In genomic region chr13:46006211-46007102, GRCm38 (mm10) we compare ENCODE assay signal across 8 mouse cellular contexts. TPM values are rescaled to one million over a fixed set of nuclear protein-coding genes. Genes with fewer than 3 reads are reported as not detected.
A peak's percentile ranks its signal among the peaks of the same experiment; 100 is the strongest.
DNase-seq lines count a peak whose midpoint lies in the region; ATAC-seq and TF ChIP-seq lines count a peak whose summit lies in the region.

No protein-coding gene starts in this region.

- DNase-seq in left cerebral cortex, adult 2 months (ENCODE audit: extremely low spot score in 1 of 2, low spot score in 2 of 2) = peak; percentile 31 to 47
- DNase-seq in left cerebral cortex, adult 11 months (ENCODE audit: low spot score) = no peak
- DNase-seq in embryo, embryonic 10.5 days (ENCODE audit: low spot score) = peak; percentile 79
- DNase-seq in gastrocnemius, postnatal 14 days = peak; percentile 31
- DNase-seq in hindbrain, postnatal 0 days (ENCODE audit: low spot score) = peak; percentile 76

- peak; percentile 79 for ATAC-seq in hindbrain, postnatal 0 days
- ATAC-seq in limb, embryonic 12.5 days (ENCODE audit: insufficient number of reproducible peaks, insufficient read depth, low FRiP score, low TSS enrichment, low read depth) = peak; percentile 86
- ATAC-seq in megakaryocyte, adult 5-6 weeks (ENCODE audit: poor library complexity, severe bottlenecking) = no peak

- H3K27me3 ChIP-seq in hindbrain, postnatal 0 days (ENCODE audit: insufficient read depth, low read length) = no peaks in the 10 kb centered on the region
- H3K27me3 ChIP-seq in limb, embryonic 12.5 days = peaks cover 15% of the 10 kb centered on the region; the same call in 1 of the 2 replicates

- no peak for TF ChIP-seq POLR2A in olfactory bulb, adult 2 months (IDR thresholded peaks at IDR 0.05; ENCODE audit: insufficient read depth, low read depth, low read length)

- H3K36me3 ChIP-seq in hindbrain, postnatal 0 days (ENCODE audit: insufficient read depth, low read length) = no peaks in the 10 kb centered on the region
- no peaks in the 10 kb centered on the region for H3K36me3 ChIP-seq in limb, embryonic 12.5 days

- no peak for TF ChIP-seq CTCF in left cerebral cortex, adult 2 months (IDR thresholded peaks at IDR 0.05)
- TF ChIP-seq CTCF in hindbrain, postnatal 0 days (IDR thresholded peaks at IDR 0.05; ENCODE audit: low read depth) = no peak
- no peak for TF ChIP-seq CTCF in olfactory bulb, adult 2 months (IDR thresholded peaks at IDR 0.05; ENCODE audit: insufficient read depth, low read depth, low read length)

- peak overlapping the region; percentile 42 for H3K4me2 ChIP-seq in hindbrain, postnatal 0 days (ENCODE audit: low read depth, low read length)
- H3K4me2 ChIP-seq in limb, embryonic 12.5 days = peak overlapping the region; percentile 41

- H3K4me1 ChIP-seq in hindbrain, postnatal 0 days (ENCODE audit: insufficient read depth, low read length) = peaks cover 21% of the 10 kb centered on the region
- H3K4me1 ChIP-seq in limb, embryonic 12.5 days (replicated peaks) = peaks cover 21% of the 10 kb centered on the region
- peaks cover 23% of the 10 kb centered on the region for H3K4me1 ChIP-seq in olfactory bulb, adult 2 months (ENCODE audit: control insufficient read depth, insufficient read depth, low read length)

- no peaks in the 10 kb centered on the region for H3K9me3 ChIP-seq in hindbrain, postnatal 0 days (ENCODE audit: low read length)
- no peaks in the 10 kb centered on the region for H3K9me3 ChIP-seq in limb, embryonic 12.5 days

- H3K9ac ChIP-seq in hindbrain, postnatal 0 days (replicated peaks; ENCODE audit: low read length) = no peak overlapping the region
- no peak overlapping the region for H3K9ac ChIP-seq in limb, embryonic 12.5 days (replicated peaks)

- H3K27ac ChIP-seq in left cerebral cortex, adult 2 months = no peak overlapping the region; the same call in 1 of the 2 replicates
- peak overlapping the region; percentile 57 for H3K27ac ChIP-seq in hindbrain, postnatal 0 days
- H3K27ac ChIP-seq in limb, embryonic 12.5 days = peak overlapping the region; percentile 50; the same call in 1 of the 2 replicates
- peak overlapping the region; percentile 36; the same call in 1 of the 2 replicates for H3K27ac ChIP-seq in olfactory bulb, adult 2 months (ENCODE audit: insufficient read depth, low read depth, low read length)

- intact Hi-C loops in left cerebral cortex, adult 2 months (cut with DNase I) = no loop called here
- intact Hi-C loops in gastrocnemius, postnatal 14 days (cut with DNase I; ENCODE audit: low total_unique reads) = no loop called here

- no peak overlapping the region for H3K4me3 ChIP-seq in left cerebral cortex, adult 2 months
- no peak overlapping the region for H3K4me3 ChIP-seq in hindbrain, postnatal 0 days (ENCODE audit: low read length)
- no peak overlapping the region for H3K4me3 ChIP-seq in limb, embryonic 12.5 days (replicated peaks)
- H3K4me3 ChIP-seq in olfactory bulb, adult 2 months (ENCODE audit: insufficient read depth, low read depth, low read length) = no peak overlapping the region

- 6% methylated on average over 4 of the region's 4 CpGs for WGBS in hindbrain, postnatal 0 days
- 23% methylated on average over 4 of the region's 4 CpGs for WGBS in limb, embryonic 12.5 days
- 12% methylated on average over 4 of the region's 4 CpGs for WGBS in olfactory bulb, adult 2 months

RNA-seq across cellular contexts. Expression of gene Atxn1, which starts 41.6 kb away (rescaled TPM):
- 100 to 1,000 TPM; 152 to 197 TPM for total RNA-seq in left cerebral cortex, adult 2 months (2021)
- total RNA-seq in gastrocnemius, postnatal 14 days (2021) = 10 to 100 TPM; 23.5 to 23.8 TPM
- 32.0 and 44.6 TPM in 2 replicates for total RNA-seq in hindbrain, postnatal 0 days (2014; rRNA removed)
- 8.6 and 9.3 TPM in 2 replicates for polyA plus RNA-seq in hindbrain, postnatal 0 days (2015; fragmentation: Nextera tagmentation; extraction: Ambion mirVana)
- polyA plus RNA-seq in limb, embryonic 12.5 days (2016; fragmentation: Nextera tagmentation; extraction: Ambion mirVana) = 2.5 and 2.7 TPM in 2 replicates
- polyA plus RNA-seq in olfactory bulb, adult 2 months (2012; ENCODE audit: insufficient read depth, insufficient read length, low replicate concordance, missing spikeins) = 71.9 TPM in 1 of 2 replicates, not detected in the other
- total RNA-seq in megakaryocyte, adult 5-6 weeks (2015) = 4.8 and 9.0 TPM in 2 replicates
- 5.9 and 22.2 TPM in 2 replicates for total RNA-seq in megakaryocyte, adult 5-6 weeks (2017)
